Mouse (Mus musculus) embryonic facial prominence, embryonic 11.5 days (tissue): ENCODE measurements around the gene Gm10309. TPM values are rescaled to one million over a fixed set of nuclear protein-coding genes. Genes with fewer than 3 reads are reported as not detected.

Experiments used
- ATAC-seq: fragments of 200-750 bp; cut with Nextera tagmentation; replicated peaks from 2 replicates; pipeline ENCODE4 v1.8.0; 2017; ENCODE audit warnings: low read depth; ENCODE audit not compliant: insufficient number of reproducible peaks, low FRiP score, low TSS enrichment
- DNase-seq: peaks from one replicate; pipeline ENCODE4 v3.0.0-alpha.2; 2015; ENCODE audit warnings: low spot score
- H3K27ac ChIP-seq: fragments of 300-500 bp; sonication (generic); replicated peaks from 2 replicates; pipeline ENCODE4 v1.5.1; 2014; ENCODE audit warnings: mild to moderate bottlenecking, low read depth, low read length, control low read depth
- H3K27me3 ChIP-seq: fragments of 300-500 bp; sonication (generic); 2 replicates; pipeline ENCODE4 v1.6.1; 2014; ENCODE audit warnings: mild to moderate bottlenecking, low read length, moderate library complexity, mixed read lengths; ENCODE audit not compliant: control insufficient read depth, insufficient read depth
- H3K36me3 ChIP-seq: fragments of 300-500 bp; sonication (generic); replicated peaks from 2 replicates; pipeline ENCODE4 v1.6.1; 2014; ENCODE audit warnings: low read depth, mild to moderate bottlenecking, low read length, moderate library complexity, mixed read lengths; ENCODE audit not compliant: control insufficient read depth, insufficient read depth
- H3K4me1 ChIP-seq: fragments of 300-500 bp; sonication (generic); 2 replicates; pipeline ENCODE4 v1.6.1; 2014; ENCODE audit warnings: low read length, mixed read lengths; ENCODE audit not compliant: control insufficient read depth, insufficient read depth
- H3K4me2 ChIP-seq: fragments of 300-500 bp; sonication (generic); 2 replicates; pipeline ENCODE4 v1.6.1; 2014; ENCODE audit warnings: low read depth, mild to moderate bottlenecking, control low read depth, low read length, moderate library complexity
- H3K4me3 ChIP-seq: fragments of 300-500 bp; sonication (generic); 2 replicates; pipeline ENCODE4 v1.5.1; 2014; ENCODE audit warnings: low read depth, low read length, control low read depth
- H3K9ac ChIP-seq: fragments of 300-500 bp; sonication (generic); replicated peaks from 2 replicates; pipeline ENCODE4 v1.6.1; 2014; ENCODE audit warnings: mild to moderate bottlenecking, control low read depth, low read length
- H3K9me3 ChIP-seq: fragments of 300-500 bp; sonication (generic); replicated peaks from 2 replicates; pipeline ENCODE4 v1.6.1; 2016; ENCODE audit warnings: mild to moderate bottlenecking, low read length, inconsistent platforms, mixed read lengths; ENCODE audit not compliant: control insufficient read depth
- WGBS: fragments of 180-500 bp; shearing (Covaris S2); extraction: QIAGEN DNeasy Blood & Tissue Kit; methylation state at CpG from one replicate; pipeline ENCODE4 v1.1.7; 2014; 5-methylcytosine and 5-hydroxymethylcytosine counted together
- polyA plus RNA-seq: library from polyadenylated mRNA; unstranded; fragments of >200 nt; fragmentation: Nextera tagmentation; extraction: Ambion mirVana; gene quantifications from 2 replicates; pipeline ENCODE4 v1.2.1, GENCODE M21; 2014

The Gm10309 gene
- polyA plus RNA-seq, 1 experiment from 2014 or later = 0.14 TPM

- ATAC-seq (no peak), DNase-seq (no peak)
- WGBS = 90% methylated on average over 10 of the region's 10 CpGs
- H3K36me3 ChIP-seq = no peaks in the 10 kb centered on the region
- H3K9me3 ChIP-seq = no peaks in the 10 kb centered on the region
- no peak overlapping the region for H3K9ac ChIP-seq
- H3K27me3 ChIP-seq = no peaks in the 10 kb centered on the region
- no peaks in the 10 kb centered on the region for H3K4me1 ChIP-seq
- no peak overlapping the region for H3K4me3 ChIP-seq
- H3K27ac ChIP-seq = no peak overlapping the region
- H3K4me2 ChIP-seq = no peak overlapping the region
These were observed 18.8 kb upstream of the Gm10309 start for GRCm38 (mm10) chr17:86523843-86524242.

- H3K27me3 ChIP-seq = no peaks in the 10 kb centered on the region
- WGBS = 68% methylated on average over 3 of the region's 3 CpGs
- ATAC-seq = no peak
These were observed 18.3 kb upstream of the Gm10309 start for GRCm38 (mm10) chr17:86523374-86523773.

GRCm38 (mm10) chr17:86522649-86523048 is 17.6 kb upstream of the Gm10309 start:
- no peak for ATAC-seq
- Histone ChIP-seq H3K27ac (no peak overlapping the region), H3K4me1 (no peaks in the 10 kb centered on the region), H3K27me3 (no peaks in the 10 kb centered on the region), H3K4me2 (no peak overlapping the region), H3K4me3 (no peak overlapping the region), H3K9ac (no peak overlapping the region), H3K9me3 (no peaks in the 10 kb centered on the region), H3K36me3 (no peaks in the 10 kb centered on the region)
- no peak for DNase-seq
- WGBS = 82% methylated on average over 5 of the region's 5 CpGs

More at GRCm38 (mm10) chr17:86523374-86523773, 18.3 kb upstream of the Gm10309 start:
- Histone ChIP-seq H3K9me3 (no peaks in the 10 kb centered on the region), H3K36me3 (no peaks in the 10 kb centered on the region), H3K27ac (no peak overlapping the region), H3K4me1 (no peaks in the 10 kb centered on the region), H3K4me2 (no peak overlapping the region), H3K4me3 (no peak overlapping the region), H3K9ac (no peak overlapping the region)
- no peak for DNase-seq

GRCm38 (mm10) chr17:86521252-86521651 is 16.2 kb upstream of the Gm10309 start:
- 95% methylated on average over 11 of the region's 11 CpGs for WGBS
- H3K4me3 ChIP-seq = no peak overlapping the region
- no peaks in the 10 kb centered on the region for H3K27me3 ChIP-seq
- ATAC-seq = no peak
- H3K9me3 ChIP-seq = no peaks in the 10 kb centered on the region
- no peak for DNase-seq
- H3K27ac ChIP-seq = no peak overlapping the region
- no peak overlapping the region for H3K4me2 ChIP-seq
- no peak overlapping the region for H3K9ac ChIP-seq
- no peaks in the 10 kb centered on the region for H3K36me3 ChIP-seq
- no peaks in the 10 kb centered on the region for H3K4me1 ChIP-seq

GRCm38 (mm10) chr17:86518604-86519003 is 13.6 kb upstream of the Gm10309 start:
- Histone ChIP-seq H3K27ac (no peak overlapping the region), H3K36me3 (no peaks in the 10 kb centered on the region), H3K9me3 (no peaks in the 10 kb centered on the region), H3K4me1 (no peaks in the 10 kb centered on the region), H3K27me3 (no peaks in the 10 kb centered on the region), H3K4me3 (no peak overlapping the region), H3K4me2 (no peak overlapping the region), H3K9ac (no peak overlapping the region)
- DNase-seq = no peak
- no peak for ATAC-seq
- WGBS = 85% methylated on average over 7 of the region's 7 CpGs

DNA sequence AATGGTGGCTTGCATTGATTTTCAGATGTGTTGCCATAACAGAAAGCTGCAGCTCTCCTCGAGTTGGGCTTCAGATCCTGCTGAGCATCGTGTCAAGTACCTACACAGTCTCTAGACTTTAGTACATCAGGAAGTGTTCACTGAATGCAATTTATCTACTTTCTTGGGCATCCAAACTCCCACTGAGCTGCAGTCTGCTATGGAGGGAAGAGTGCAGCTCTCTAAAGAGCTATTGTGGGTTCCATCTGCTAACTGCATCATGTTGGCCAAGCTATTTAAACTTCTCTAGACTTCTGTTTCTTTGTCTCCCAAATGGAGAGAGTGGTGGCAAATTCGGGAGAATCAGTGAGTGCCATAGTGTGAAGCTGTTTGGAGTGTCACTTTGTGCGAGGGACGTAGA is 11.6 kb upstream of the Gm10309 start:
- no peaks in the 10 kb centered on the region for H3K27me3 ChIP-seq
- WGBS = 82% methylated on average over 5 of the region's 5 CpGs

DNA sequence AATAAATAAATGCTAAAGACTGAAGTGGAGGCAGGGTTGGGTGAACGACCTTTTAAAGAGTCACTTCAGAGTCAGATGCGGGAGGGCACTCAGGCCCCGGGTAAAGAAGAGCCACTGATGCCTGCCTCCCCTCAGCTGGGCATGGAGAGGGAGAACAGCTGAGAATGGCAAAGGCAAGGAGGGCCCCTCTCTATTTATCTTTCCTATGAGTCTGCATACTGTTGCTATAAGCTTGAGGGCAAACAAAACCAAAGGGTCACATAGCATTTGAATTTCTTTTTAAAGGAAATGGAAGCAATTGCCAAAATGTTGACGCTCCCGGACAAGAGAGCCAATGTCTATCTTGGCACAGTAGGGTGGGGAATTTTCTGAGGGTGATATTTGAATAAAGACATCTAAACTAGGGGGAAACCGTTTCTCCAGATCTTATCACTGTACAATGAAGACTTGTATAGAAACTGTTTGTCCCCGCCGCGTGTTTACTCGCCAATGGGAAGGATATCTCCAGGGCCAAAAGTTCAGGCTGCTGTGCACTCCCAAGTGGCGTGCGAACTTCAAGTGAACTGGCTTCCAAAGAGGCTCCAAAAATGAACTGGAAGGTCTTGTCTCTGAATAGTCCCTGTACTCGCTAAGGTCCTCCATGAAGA is 10.1 kb upstream of the Gm10309 start:
- Histone ChIP-seq H3K9ac (no peak overlapping the region), H3K36me3 (no peaks in the 10 kb centered on the region), H3K27ac (no peak overlapping the region), H3K4me2 (no peak overlapping the region), H3K9me3 (no peaks in the 10 kb centered on the region), H3K4me3 (no peak overlapping the region), H3K4me1 (no peaks in the 10 kb centered on the region), H3K27me3 (no peaks in the 10 kb centered on the region)
- ATAC-seq (no peak), DNase-seq (no peak)
- WGBS = 80% methylated on average over 13 of the region's 13 CpGs

More for the DNA sequence above, 11.6 kb upstream of the Gm10309 start:
- H3K4me3 ChIP-seq = no peak overlapping the region
- H3K4me2 ChIP-seq = no peak overlapping the region
- DNase-seq (no peak), ATAC-seq (no peak)
- no peaks in the 10 kb centered on the region for H3K9me3 ChIP-seq
- H3K9ac ChIP-seq = no peak overlapping the region
- no peaks in the 10 kb centered on the region for H3K4me1 ChIP-seq
- no peak overlapping the region for H3K27ac ChIP-seq
- H3K36me3 ChIP-seq = no peaks in the 10 kb centered on the region

GRCm38 (mm10) chr17:86509871-86510270 is 4.8 kb upstream of the Gm10309 start:
- H3K9ac ChIP-seq = no peak overlapping the region
- no peaks in the 10 kb centered on the region for H3K36me3 ChIP-seq
- H3K4me2 ChIP-seq = no peak overlapping the region
- H3K9me3 ChIP-seq = no peaks in the 10 kb centered on the region
- WGBS = 83% methylated on average over 5 of the region's 5 CpGs
- DNase-seq = no peak
- H3K4me1 ChIP-seq = no peaks in the 10 kb centered on the region
- no peak overlapping the region for H3K27ac ChIP-seq
- no peak overlapping the region for H3K4me3 ChIP-seq
- no peaks in the 10 kb centered on the region for H3K27me3 ChIP-seq
- no peak for ATAC-seq
